Mouse (Mus musculus) forebrain, postnatal 0 days (tissue): Measurements from ENCODE around the gene Tspan5. TPM values are rescaled to one million over a fixed set of nuclear protein-coding genes. Genes with fewer than 3 reads are reported as not detected.

Experiments used
- ATAC-seq: fragments of 200-750 bp; cut with Nextera tagmentation; 2 replicates; pipeline ENCODE4 v1.8.0; 2017; ENCODE audit warnings: mild to moderate bottlenecking, moderate library complexity
- DNase-seq: peaks from one replicate; pipeline ENCODE4 v3.0.0-alpha.2; 2015
- H3K27ac ChIP-seq: fragments of 300-500 bp; sonication (generic); 2 replicates; pipeline ENCODE4 v1.5.1; 2014; ENCODE audit warnings: low read depth, mild to moderate bottlenecking, antibody characterized with exemption, low read length, moderate library complexity, mixed read lengths
- H3K27me3 ChIP-seq: fragments of 300-500 bp; sonication (generic); 2 replicates; pipeline ENCODE4 v1.6.1; 2014; ENCODE audit warnings: mild to moderate bottlenecking, low read length, mixed read lengths; ENCODE audit not compliant: insufficient read depth
- H3K36me3 ChIP-seq: fragments of 300-500 bp; sonication (generic); 2 replicates; pipeline ENCODE4 v1.6.1; 2014; ENCODE audit warnings: mild to moderate bottlenecking, moderate library complexity; ENCODE audit not compliant: insufficient read depth
- H3K4me1 ChIP-seq: fragments of 300-500 bp; sonication (generic); 2 replicates; pipeline ENCODE4 v1.6.1; 2014; ENCODE audit warnings: antibody characterized with exemption; ENCODE audit not compliant: insufficient read depth
- H3K4me2 ChIP-seq: fragments of 300-500 bp; sonication (generic); 2 replicates; pipeline ENCODE4 v1.6.1; 2014; ENCODE audit warnings: low read depth, mild to moderate bottlenecking, moderate library complexity
- H3K4me3 ChIP-seq: fragments of 300-500 bp; sonication (generic); 2 replicates; pipeline ENCODE4 v1.5.1; 2014; ENCODE audit warnings: low read depth, low read length, mixed read lengths
- H3K9ac ChIP-seq: fragments of 300-500 bp; sonication (generic); 2 replicates; pipeline ENCODE4 v1.6.1; 2014; ENCODE audit warnings: mild to moderate bottlenecking
- H3K9me3 ChIP-seq: fragments of 300-500 bp; sonication (generic); 2 replicates; pipeline ENCODE4 v1.6.1; 2016; ENCODE audit warnings: low read length
- CTCF ChIP-seq: sonication (generic); IDR thresholded peaks from 2 replicates; pipeline ENCODE4 v1.5.1; 2016; ENCODE audit warnings: antibody characterized with exemption, control low read depth, low read depth
- WGBS: fragments of 180-500 bp; shearing (Covaris S2); extraction: QIAGEN DNeasy Blood & Tissue Kit; methylation state at CpG from one replicate; pipeline ENCODE4 v1.1.7; 2014; 5-methylcytosine and 5-hydroxymethylcytosine counted together
- polyA plus RNA-seq: library from polyadenylated mRNA; unstranded; fragments of >200 nt; fragmentation: Nextera tagmentation; extraction: Ambion mirVana; gene quantifications from 2 replicates; pipeline ENCODE4 v1.2.1, GENCODE M21; 2015
- total RNA-seq: library from RNA; depleted of rRNA; stranded (reverse); fragments of >200 nt; gene quantifications from 2 replicates; pipeline ENCODE4 v1.2.3, GENCODE M21; 2014

The Tspan5 gene
- total and polyA plus RNA-seq, 2 experiments from 2014 or later, result 96.8 to 149 TPM

- 95% methylated on average over 3 of the region's 3 CpGs for WGBS
- no peak overlapping the region for H3K4me3 ChIP-seq
- no peaks in the 10 kb centered on the region for H3K36me3 ChIP-seq
- H3K9me3 ChIP-seq, result no peaks in the 10 kb centered on the region
- 0 out of 2 replicates have a peak, but pooled peaks have one; percentile 15 for TF ChIP-seq CTCF
- DNase-seq, result no peak
- peaks cover 23% of the 10 kb centered on the region for H3K4me1 ChIP-seq
- H3K4me2 ChIP-seq, result no peak overlapping the region
- ATAC-seq, result no peak
- H3K27me3 ChIP-seq, result no peaks in the 10 kb centered on the region
- no peak overlapping the region for H3K9ac ChIP-seq
- no peak overlapping the region for H3K27ac ChIP-seq
Measured at GRCm38 (mm10) chr3:138847809-138848208, 105.8 kb downstream of the Tspan5 start.

- no peaks in the 10 kb centered on the region for H3K36me3 ChIP-seq
- 31% methylated on average over 11 of the region's 11 CpGs for WGBS
- H3K27ac ChIP-seq, result no peak overlapping the region
- H3K9me3 ChIP-seq, result no peaks in the 10 kb centered on the region
- H3K4me2 ChIP-seq, result no peak overlapping the region
- no peak for TF ChIP-seq CTCF
- H3K4me1 ChIP-seq, result peaks cover 42% of the 10 kb centered on the region
- H3K27me3 ChIP-seq, result no peaks in the 10 kb centered on the region
- H3K4me3 ChIP-seq, result no peak overlapping the region
- ATAC-seq (peak; percentile 47), DNase-seq (no peak)
- no peak overlapping the region for H3K9ac ChIP-seq
Measured at GRCm38 (mm10) chr3:138849755-138850301, 107.8 kb downstream of the Tspan5 start.

- Histone ChIP-seq H3K27ac (no peak overlapping the region), H3K4me2 (no peak overlapping the region), H3K4me3 (no peak overlapping the region), H3K27me3 (no peaks in the 10 kb centered on the region), H3K36me3 (no peaks in the 10 kb centered on the region), H3K9ac (no peak overlapping the region), H3K4me1 (peaks cover 56% of the 10 kb centered on the region), H3K9me3 (no peaks in the 10 kb centered on the region)
- no peak for DNase-seq
- WGBS, result 67% methylated on average over 8 of the region's 8 CpGs
- no peak for ATAC-seq
- TF ChIP-seq CTCF, result no peak
Measured at GRCm38 (mm10) chr3:138851876-138852275, 109.9 kb downstream of the Tspan5 start.

- 18% methylated on average over 13 of the region's 13 CpGs for WGBS
- Histone ChIP-seq H3K36me3 (no peaks in the 10 kb centered on the region), H3K9ac (no peak overlapping the region), H3K27me3 (no peaks in the 10 kb centered on the region), H3K4me2 (0 out of 2 replicates have a peak overlapping the region, but pooled peaks have one; percentile 14), H3K4me1 (peaks cover 68% of the 10 kb centered on the region), H3K4me3 (no peak overlapping the region), H3K27ac (peak overlapping the region; percentile 60; the same call in 1 of the 2 replicates), H3K9me3 (no peaks in the 10 kb centered on the region)
- no peak for TF ChIP-seq CTCF
- DNase-seq, result peak; percentile 60
- no peak; the same call in 1 of the 2 replicates for ATAC-seq
Measured at GRCm38 (mm10) chr3:138852982-138853689, 111.1 kb downstream of the Tspan5 start.

- H3K4me3 ChIP-seq, result no peak overlapping the region
- TF ChIP-seq CTCF, result no peak
Measured at GRCm38 (mm10) chr3:138853996-138854836, 112.2 kb downstream of the Tspan5 start.

GRCm38 (mm10) chr3:138855387-138855786 is 113.4 kb downstream of the Tspan5 start:
- ATAC-seq (no peak), DNase-seq (no peak)
- no peak overlapping the region for H3K27ac ChIP-seq
- H3K36me3 ChIP-seq, result no peaks in the 10 kb centered on the region
- no peaks in the 10 kb centered on the region for H3K9me3 ChIP-seq
- 71% methylated on average over 5 of the region's 5 CpGs for WGBS
- peaks cover 85% of the 10 kb centered on the region for H3K4me1 ChIP-seq
- no peak for TF ChIP-seq CTCF
- H3K4me2 ChIP-seq, result no peak overlapping the region
- H3K9ac ChIP-seq, result no peak overlapping the region
- H3K27me3 ChIP-seq, result no peaks in the 10 kb centered on the region
- no peak overlapping the region for H3K4me3 ChIP-seq

More at GRCm38 (mm10) chr3:138853996-138854836, 112.2 kb downstream of the Tspan5 start:
- H3K27me3 ChIP-seq, result no peaks in the 10 kb centered on the region
- DNase-seq (peak; percentile 76), ATAC-seq (peak; percentile 70)
- H3K4me2 ChIP-seq, result peak overlapping the region; percentile 30
- no peaks in the 10 kb centered on the region for H3K9me3 ChIP-seq
- H3K27ac ChIP-seq, result peak overlapping the region; percentile 46
- 14% methylated on average over 16 of the region's 16 CpGs for WGBS
- H3K9ac ChIP-seq, result peak overlapping the region; percentile 31
- H3K36me3 ChIP-seq, result no peaks in the 10 kb centered on the region
- H3K4me1 ChIP-seq, result peaks cover 77% of the 10 kb centered on the region
